Mouse (Mus musculus): ENCODE measurements around the gene Ccdc105.

- no peak for TF ChIP-seq POLR2A (IDR thresholded peaks at IDR 0.05; ENCODE audit: low read depth, low read length)
- no peak for TF ChIP-seq CTCF (IDR thresholded peaks at IDR 0.05; ENCODE audit: extremely low read depth, insufficient read depth, insufficient read length, insufficient replicate concordance)
These were observed 13.0 kb downstream of the Ccdc105 start for GRCm38 (mm10) chr10:78739821-78740220.
